Mouse (Mus musculus) ES-Bruce4 (cell line): Measurements from ENCODE around the gene Kcnc3. TPM values are rescaled to one million over a fixed set of nuclear protein-coding genes. Genes with fewer than 3 reads are reported as not detected.

ENCODE experiments used
- H3K27ac ChIP-seq: 2 replicates; pipeline ENCODE4 v1.5.1; 2012; ENCODE audit warnings: low read length, inconsistent platforms; ENCODE audit not compliant: insufficient read depth
- H3K27me3 ChIP-seq: 2 replicates; pipeline ENCODE4 v1.6.1; 2012; ENCODE audit warnings: mild to moderate bottlenecking, low read length, inconsistent platforms; ENCODE audit not compliant: control insufficient read depth, poor library complexity, insufficient read depth, severe bottlenecking
- H3K36me3 ChIP-seq: 2 replicates; pipeline ENCODE4 v1.6.1; 2012; ENCODE audit warnings: inconsistent platforms, mild to moderate bottlenecking, low read length, moderate library complexity; ENCODE audit not compliant: control insufficient read depth, poor library complexity, insufficient read depth, severe bottlenecking
- H3K4me1 ChIP-seq: one replicate; pipeline ENCODE4 v1.8.1; 2011; ENCODE audit warnings: low read length; ENCODE audit not compliant: control insufficient read depth, insufficient read depth
- H3K4me3 ChIP-seq: 2 replicates; pipeline ENCODE4 v1.5.1; 2011; ENCODE audit warnings: low read depth, mild to moderate bottlenecking, low read length
- H3K9ac ChIP-seq: 2 replicates; pipeline ENCODE4 v1.6.1; 2012; ENCODE audit warnings: low read depth, mild to moderate bottlenecking, inconsistent platforms; ENCODE audit not compliant: poor library complexity, severe bottlenecking
- H3K9me3 ChIP-seq: replicated peaks from 2 replicates; pipeline ENCODE4 v1.6.1; 2012; ENCODE audit warnings: mild to moderate bottlenecking, low read length, inconsistent platforms; ENCODE audit not compliant: control insufficient read depth, poor library complexity, insufficient read depth, severe bottlenecking
- CTCF ChIP-seq: IDR thresholded peaks from one replicate; pipeline ENCODE4 v1.8.1; 2011; ENCODE audit warnings: low read depth, low read length
- EP300 ChIP-seq: IDR thresholded peaks from 2 replicates; pipeline ENCODE4 v1.6.1; 2011; ENCODE audit warnings: low read depth, low read length; ENCODE audit not compliant: insufficient read depth
- POLR2A ChIP-seq: IDR thresholded peaks from one replicate; pipeline ENCODE4 v1.8.1; 2011; ENCODE audit warnings: low read length; ENCODE audit not compliant: insufficient read depth
- polyA plus RNA-seq: library from polyadenylated mRNA; stranded (reverse); fragments of >200 nt; gene quantifications from 2 replicates; pipeline ENCODE4 v1.2.4, GENCODE M21; 2011; ENCODE audit warnings: low read depth; ENCODE audit not compliant: missing spikeins, insufficient read depth, insufficient read length

Kcnc3 gene
- polyA plus RNA-seq, 1 experiment, result 12.3 TPM

- H3K4me3 ChIP-seq, result peak overlapping the region; percentile 75
- H3K4me1 ChIP-seq, result peaks cover 5% of the 10 kb centered on the region
- H3K27ac ChIP-seq, result peak overlapping the region; percentile 87
- peaks cover 12% of the 10 kb centered on the region for H3K36me3 ChIP-seq
- H3K9ac ChIP-seq, result peak overlapping the region; percentile 60
- H3K9me3 ChIP-seq, result no peaks in the 10 kb centered on the region
- H3K27me3 ChIP-seq, result no peaks in the 10 kb centered on the region
- TF ChIP-seq POLR2A (no peak), CTCF (no peak), EP300 (0 out of 2 replicates have a peak, but pooled peaks have one; percentile 8)
Observed at GRCm38 (mm10) chr7:44553196-44553764, 37.2 kb upstream of the Kcnc3 start.

- Histone ChIP-seq H3K9me3 (no peaks in the 10 kb centered on the region), H3K27ac (peak within 1 kb of the TSS; percentile 87), H3K4me3 (peak within 1 kb of the TSS; percentile 79), H3K4me1 (peaks cover 5% of the 10 kb centered on the region), H3K9ac (peak within 1 kb of the TSS; percentile 60), H3K27me3 (no peaks in the 10 kb centered on the region), H3K36me3 (peaks cover 12% of the 10 kb centered on the region)
- TF ChIP-seq EP300 (no peak), CTCF (no peak)
Observed at GRCm38 (mm10) chr7:44553826-44554225, 36.6 kb upstream of the Kcnc3 start, which contains the start of gene Nr1h2. TSS of gene Nr1h2 (minus strand) at chr7:44553951.

- no peaks in the 10 kb centered on the region for H3K27me3 ChIP-seq
- H3K9me3 ChIP-seq, result no peaks in the 10 kb centered on the region
- peaks cover 1% of the 10 kb centered on the region for H3K4me1 ChIP-seq
- TF ChIP-seq CTCF, result no peak
- TF ChIP-seq EP300, result no peak
- no peak overlapping the region for H3K9ac ChIP-seq
- no peaks in the 10 kb centered on the region for H3K36me3 ChIP-seq
- no peak overlapping the region for H3K27ac ChIP-seq
- H3K4me3 ChIP-seq, result no peak overlapping the region
Observed at GRCm38 (mm10) chr7:44557629-44558028, 32.8 kb upstream of the Kcnc3 start.

- H3K27ac ChIP-seq, result no peak overlapping the region
- no peaks in the 10 kb centered on the region for H3K4me1 ChIP-seq
- no peaks in the 10 kb centered on the region for H3K9me3 ChIP-seq
- no peak for TF ChIP-seq POLR2A
- TF ChIP-seq CTCF, result peak; percentile 80
- H3K36me3 ChIP-seq, result no peaks in the 10 kb centered on the region
- no peak overlapping the region for H3K9ac ChIP-seq
- H3K4me3 ChIP-seq, result no peak overlapping the region
- no peaks in the 10 kb centered on the region for H3K27me3 ChIP-seq
Observed at GRCm38 (mm10) chr7:44560435-44561400, 29.7 kb upstream of the Kcnc3 start.

- Histone ChIP-seq H3K9ac (no peak overlapping the region), H3K27me3 (no peaks in the 10 kb centered on the region), H3K36me3 (no peaks in the 10 kb centered on the region), H3K4me1 (no peaks in the 10 kb centered on the region), H3K9me3 (no peaks in the 10 kb centered on the region), H3K27ac (no peak overlapping the region), H3K4me3 (no peak overlapping the region)
- no peak for TF ChIP-seq CTCF
- TF ChIP-seq POLR2A, result no peak
- no peak for TF ChIP-seq EP300
Observed at GRCm38 (mm10) chr7:44563284-44563683, 27.2 kb upstream of the Kcnc3 start.

- H3K36me3 ChIP-seq, result no peaks in the 10 kb centered on the region
- TF ChIP-seq CTCF, result no peak
- TF ChIP-seq POLR2A, result no peak
- TF ChIP-seq EP300, result no peak
Observed at GRCm38 (mm10) chr7:44564486-44564885, 26.0 kb upstream of the Kcnc3 start.

More at GRCm38 (mm10) chr7:44564486-44564885, 26.0 kb upstream of the Kcnc3 start:
- no peak overlapping the region for H3K9ac ChIP-seq
- no peaks in the 10 kb centered on the region for H3K4me1 ChIP-seq
- H3K27me3 ChIP-seq, result no peaks in the 10 kb centered on the region
- H3K9me3 ChIP-seq, result no peaks in the 10 kb centered on the region
- no peak overlapping the region for H3K4me3 ChIP-seq
- H3K27ac ChIP-seq, result no peak overlapping the region
